Mouse (Mus musculus) heart, adult 2 months (tissue): ENCODE data around the gene Rfx5.
"Not testable (repeated sequence)": the region's sequence is repeated elsewhere in the genome, so short reads cannot be mapped to it uniquely, and the experiment has no call there.

Experiments
- CTCF ChIP-seq: fragments of 200-600 bp; IDR thresholded peaks from 2 replicates; pipeline ENCODE4 v1.8.1; 2022; ENCODE audit warnings: antibody characterized with exemption, mild to moderate bottlenecking, moderate library complexity
- EP300 ChIP-seq: fragments of 200-500 bp; IDR thresholded peaks from 2 replicates; pipeline ENCODE4 v1.6.1; 2011; ENCODE audit warnings: low read depth, low read length, control low read depth; ENCODE audit not compliant: insufficient read depth
- POLR2A ChIP-seq: fragments of 200-500 bp; IDR thresholded peaks from 2 replicates; pipeline ENCODE4 v1.6.1; 2011; ENCODE audit warnings: mild to moderate bottlenecking, low read depth, low read length, control low read depth; ENCODE audit not compliant: insufficient read depth

GRCm38 (mm10) chr3:94904759-94905158 is 49.1 kb upstream of the Rfx5 start:
- TF ChIP-seq POLR2A, EP300: not testable (repeated sequence)
- TF ChIP-seq CTCF, result peak; percentile 39
